Mouse (Mus musculus): ENCODE measurements around the gene Zfp146.
"Not testable (repeated sequence)": the region's sequence is repeated elsewhere in the genome, so short reads cannot be mapped to it uniquely, and the experiment has no call there.

Zfp146 gene

DNA sequence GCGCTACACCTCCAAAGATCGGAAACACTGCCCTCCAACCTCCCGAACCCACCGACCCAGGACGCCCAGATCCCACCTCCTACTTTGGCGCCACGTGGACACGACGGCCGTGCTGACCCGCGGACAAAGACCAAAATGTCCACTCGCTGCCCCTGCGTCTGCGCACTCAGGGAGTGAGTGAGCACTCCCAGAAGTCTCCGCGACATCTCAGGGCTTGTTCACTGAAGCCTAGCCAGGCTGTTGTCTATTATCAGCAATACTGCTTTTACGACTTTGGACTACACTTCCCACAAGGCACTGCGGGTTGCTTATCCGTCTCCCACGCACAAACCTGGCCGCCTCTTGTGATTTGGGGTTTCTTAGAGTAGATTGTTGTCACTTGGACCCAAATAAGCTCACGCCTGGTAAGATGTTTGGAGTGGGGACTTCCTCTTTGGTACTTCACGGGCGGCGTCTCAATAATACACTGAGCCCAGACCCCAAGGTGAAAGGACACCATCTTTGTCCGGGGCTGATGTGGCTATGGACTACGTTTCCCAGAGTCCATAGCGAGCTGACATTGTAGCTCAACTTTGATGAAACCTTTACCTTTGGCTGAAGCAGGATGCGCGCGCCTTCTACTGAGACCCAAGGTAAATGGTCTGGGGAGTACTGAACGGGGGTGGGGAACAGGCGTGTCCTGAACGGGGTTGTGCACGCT lies at the start of gene Zfp146:
Gene Zfp146 (minus strand): TSS at position 168 of the 700 bp plus-strand sequence.
- peak; percentile 85 to 88 for DNase-seq (ENCODE audit: low spot score in 2 of 2)

GRCm38 (mm10) chr7:30217277-30217676 lies 47.7 kb upstream of the Zfp146 start:
- DNase-seq (ENCODE audit: low spot score in 2 of 2) = no peak

DNA sequence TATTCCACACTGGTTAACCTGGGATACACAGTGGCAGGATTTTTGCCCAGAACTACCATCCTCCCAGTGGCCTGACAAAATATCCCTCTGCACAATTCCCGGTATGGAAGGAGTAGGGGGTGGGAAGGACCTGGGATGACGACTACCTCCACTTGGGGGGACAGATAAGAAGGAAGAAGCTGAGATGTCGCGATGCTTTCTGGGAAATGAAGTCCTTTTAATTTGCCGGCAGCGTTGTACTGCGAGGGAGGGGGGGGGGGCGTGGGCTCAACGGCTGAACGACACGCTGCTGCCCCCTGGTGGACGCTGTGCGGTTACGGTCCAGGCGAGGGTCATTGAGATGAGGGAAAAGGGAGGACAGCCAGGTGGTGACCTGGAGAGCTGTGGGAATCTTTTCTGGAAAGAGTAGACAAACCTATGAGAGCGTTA lies 47.2 kb upstream of the Zfp146 start:
- DNase-seq (ENCODE audit: low spot score in 2 of 2) = no peak

DNA sequence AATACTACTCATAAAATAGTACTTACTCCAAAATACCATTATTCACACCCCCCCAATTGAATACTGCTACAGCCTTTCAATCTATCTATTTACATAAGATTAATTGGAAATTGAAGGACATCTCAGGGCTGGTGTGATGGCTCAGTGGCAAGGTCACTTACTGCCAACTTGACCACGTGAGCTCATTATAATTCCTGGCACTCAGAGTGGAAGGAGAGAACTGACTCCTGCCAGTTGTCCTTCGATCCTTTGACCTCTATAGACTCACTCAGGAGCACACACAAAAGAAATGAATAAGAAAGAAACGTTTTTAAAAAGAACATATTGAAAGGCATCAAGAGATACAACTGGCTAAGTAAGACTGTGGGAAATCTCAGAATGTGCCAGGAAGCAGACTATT lies 46.3 kb upstream of the Zfp146 start:
- no peak for DNase-seq (ENCODE audit: low spot score in 2 of 2)

DNA sequence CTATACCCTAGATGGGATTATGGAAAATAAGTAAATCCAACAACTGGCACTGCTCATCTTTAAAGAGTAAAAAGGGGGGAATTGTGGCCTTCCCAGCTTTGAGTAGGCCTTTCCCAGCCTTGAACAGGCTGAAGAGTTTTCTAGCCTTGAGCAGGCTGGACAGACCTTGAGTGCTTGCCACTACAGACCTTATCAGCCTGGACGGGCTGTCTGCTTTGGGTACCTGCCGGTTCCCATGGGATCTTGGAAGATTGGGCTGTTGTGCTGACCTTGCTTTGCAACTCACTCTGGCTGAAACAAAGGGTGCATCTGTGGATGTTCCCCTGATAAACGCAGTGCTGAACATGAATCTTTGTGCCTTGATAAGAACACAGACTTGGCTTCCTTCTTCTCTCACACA lies 44.3 kb upstream of the Zfp146 start:
- DNase-seq (ENCODE audit: low spot score in 2 of 2) = no peak

DNA sequence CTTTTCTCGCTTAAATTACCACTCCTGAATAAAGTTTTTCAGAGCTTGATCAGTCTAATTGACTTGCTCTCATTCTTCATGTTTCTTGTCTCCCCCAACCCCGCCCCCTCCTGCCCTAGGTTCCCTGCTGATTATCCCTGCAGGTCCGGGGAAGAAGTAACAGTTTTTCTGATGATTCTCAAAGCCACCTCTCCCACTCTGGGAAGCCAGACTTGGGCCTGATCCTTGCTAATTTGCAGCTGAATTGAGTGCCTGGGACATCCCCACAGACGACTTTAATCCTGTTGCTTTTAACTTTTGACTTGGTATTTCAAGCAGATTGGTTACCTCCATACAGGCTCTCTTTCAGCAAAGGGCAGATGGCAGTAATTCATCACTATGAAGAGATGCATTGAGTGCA lies 41.5 kb upstream of the Zfp146 start:
- DNase-seq (ENCODE audit: low spot score in 2 of 2) = no peak

- not testable (repeated sequence) for DNase-seq (ENCODE audit: low spot score in 2 of 2)
Measured at GRCm38 (mm10) chr7:30206364-30206763, 36.8 kb upstream of the Zfp146 start.

DNA sequence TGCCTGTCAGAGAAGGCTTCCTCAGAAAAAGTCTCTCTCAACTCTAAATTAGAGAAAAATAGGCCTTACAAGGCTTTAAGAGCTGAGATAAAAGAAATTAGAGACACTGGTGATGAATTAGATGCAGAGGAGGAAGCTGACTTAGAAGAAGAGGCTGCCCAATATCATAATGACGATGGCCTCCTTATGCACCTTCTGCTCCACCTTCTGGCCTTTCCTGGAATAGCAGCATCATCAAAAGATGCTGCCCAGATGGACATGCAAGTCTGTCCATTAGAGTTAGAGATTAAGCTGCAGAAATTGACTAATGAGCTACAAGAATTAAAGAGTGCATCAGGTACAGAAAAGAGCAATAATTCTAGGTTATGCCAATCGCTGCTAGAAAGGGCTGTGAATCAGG lies 35.8 kb upstream of the Zfp146 start:
- no peak for DNase-seq (ENCODE audit: low spot score in 2 of 2)

DNA sequence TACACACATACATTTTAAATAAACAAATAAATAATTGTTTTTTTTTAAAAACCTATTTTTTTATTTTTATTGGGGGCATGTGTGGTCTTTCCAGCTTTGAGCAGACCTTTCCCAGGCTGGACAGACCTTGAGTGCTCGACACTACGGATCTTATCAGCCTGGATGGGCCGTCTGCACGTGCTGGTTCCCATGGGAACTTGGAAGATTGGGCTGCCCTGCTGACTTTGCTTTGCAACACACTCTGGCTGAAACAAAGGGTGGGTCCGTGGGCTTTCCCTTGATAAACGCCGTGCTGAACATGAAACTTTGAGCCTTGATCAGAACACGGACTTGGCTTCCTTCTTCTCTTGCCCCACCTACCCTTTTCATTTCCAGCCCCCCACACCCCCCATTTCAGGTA lies 34.8 kb upstream of the Zfp146 start:
- DNase-seq (ENCODE audit: low spot score in 2 of 2) = no peak

GRCm38 (mm10) chr7:30202895-30203690 lies 33.5 kb upstream of the Zfp146 start:
- no peak for DNase-seq (ENCODE audit: low spot score in 2 of 2)

- DNase-seq (ENCODE audit: low spot score in 2 of 2) = not testable (repeated sequence)
Measured at GRCm38 (mm10) chr7:30200661-30201060, 31.1 kb upstream of the Zfp146 start.

- DNase-seq (ENCODE audit: low spot score in 2 of 2) = no peak
Measured at GRCm38 (mm10) chr7:30200200-30200599, 30.6 kb upstream of the Zfp146 start.

- no peak for DNase-seq (ENCODE audit: low spot score in 2 of 2)
Measured at GRCm38 (mm10) chr7:30199498-30200139, 30.1 kb upstream of the Zfp146 start.

DNA sequence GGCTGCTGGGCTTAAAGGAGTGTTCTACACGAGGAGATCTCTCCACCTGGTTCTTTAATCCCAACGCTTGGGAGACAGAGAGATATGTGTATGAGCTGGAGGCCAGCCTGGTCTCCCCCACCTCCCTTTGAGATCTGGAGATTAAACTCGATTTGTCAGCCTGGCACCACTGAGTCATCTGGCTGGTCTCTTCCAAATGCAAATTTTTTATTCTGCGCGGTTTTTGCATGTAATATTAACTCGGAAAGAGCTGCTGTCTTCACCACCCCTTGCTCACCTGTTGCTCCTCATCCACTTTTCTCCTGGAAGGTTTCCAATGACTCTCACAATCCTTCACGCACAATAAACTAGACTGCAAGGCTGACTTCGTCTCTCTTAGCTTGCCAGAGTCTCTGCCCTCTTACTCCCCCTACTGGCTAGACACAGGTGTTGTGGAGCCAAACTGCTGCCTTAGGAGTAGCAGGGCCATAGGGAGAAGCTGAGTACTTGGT lies 29.0 kb upstream of the Zfp146 start, which contains the start of gene Capns1:
Gene Capns1 (minus strand): TSS at position 331 of the 491 bp plus-strand sequence.
- no peak for DNase-seq (ENCODE audit: low spot score in 2 of 2)

GRCm38 (mm10) chr7:30197592-30198129 lies 28.1 kb upstream of the Zfp146 start:
- no peak for DNase-seq (ENCODE audit: low spot score in 2 of 2)

DNA sequence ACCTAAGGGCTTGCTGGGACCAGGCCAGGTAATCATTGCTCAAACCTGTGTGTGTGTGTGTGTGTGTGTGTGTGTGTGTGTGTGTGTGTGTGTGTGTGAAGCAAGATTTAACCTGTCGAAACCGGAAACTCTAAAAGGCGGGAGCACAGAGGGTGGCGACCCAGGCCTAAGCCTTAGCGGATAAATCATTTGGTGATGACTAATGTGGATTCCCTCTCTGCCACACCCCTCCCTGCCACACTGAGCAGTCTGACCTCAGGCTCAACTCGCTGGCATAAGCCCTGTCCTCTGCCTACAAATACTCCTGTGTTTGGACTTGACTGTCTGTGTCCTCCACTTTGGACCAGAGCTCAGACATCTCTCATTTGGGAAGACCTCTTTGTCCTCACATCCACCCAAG lies 26.6 kb upstream of the Zfp146 start:
- DNase-seq (ENCODE audit: low spot score in 2 of 2) = no peak

DNA sequence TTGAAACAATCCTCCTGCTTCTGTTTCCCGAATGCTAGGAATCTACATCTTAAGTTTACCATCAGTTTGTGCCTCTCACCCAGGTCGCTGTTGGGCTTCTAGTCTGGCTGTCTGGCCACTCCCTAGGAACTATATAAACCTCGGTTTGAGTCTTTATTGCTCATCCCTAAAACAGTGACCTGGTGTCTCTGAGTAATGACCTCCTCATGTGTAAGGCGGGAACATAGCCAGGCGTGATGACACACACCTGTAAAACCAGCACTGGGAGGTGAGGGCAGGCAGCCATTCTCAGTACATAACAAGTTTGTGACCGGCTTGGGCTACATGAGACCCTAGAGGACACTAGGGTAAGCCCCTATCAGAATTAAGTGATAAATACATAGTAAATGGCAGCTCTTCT lies 25.9 kb upstream of the Zfp146 start:
- DNase-seq (ENCODE audit: low spot score in 2 of 2) = no peak

DNA sequence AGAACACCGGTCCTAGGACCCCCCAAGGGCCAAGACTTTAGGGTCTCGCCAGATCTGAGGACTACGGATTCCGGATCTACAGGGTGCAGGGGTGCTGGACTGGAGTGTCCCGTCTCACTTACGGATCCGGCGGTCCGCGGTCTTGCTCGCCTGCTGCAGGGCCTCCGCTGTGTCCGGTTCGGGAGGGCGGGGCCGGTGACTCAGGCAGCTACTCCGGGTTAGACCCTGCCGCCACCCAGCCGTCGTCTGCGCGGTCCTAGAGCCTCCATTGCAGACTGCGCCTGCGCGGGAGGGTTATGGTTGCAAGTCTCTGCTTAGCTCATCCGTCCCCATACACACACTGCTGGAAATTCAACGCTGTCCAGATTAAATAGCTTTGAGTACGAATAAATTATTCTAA lies 25.3 kb upstream of the Zfp146 start:
- DNase-seq (ENCODE audit: low spot score in 2 of 2) = peak; percentile 81 to 84

DNA sequence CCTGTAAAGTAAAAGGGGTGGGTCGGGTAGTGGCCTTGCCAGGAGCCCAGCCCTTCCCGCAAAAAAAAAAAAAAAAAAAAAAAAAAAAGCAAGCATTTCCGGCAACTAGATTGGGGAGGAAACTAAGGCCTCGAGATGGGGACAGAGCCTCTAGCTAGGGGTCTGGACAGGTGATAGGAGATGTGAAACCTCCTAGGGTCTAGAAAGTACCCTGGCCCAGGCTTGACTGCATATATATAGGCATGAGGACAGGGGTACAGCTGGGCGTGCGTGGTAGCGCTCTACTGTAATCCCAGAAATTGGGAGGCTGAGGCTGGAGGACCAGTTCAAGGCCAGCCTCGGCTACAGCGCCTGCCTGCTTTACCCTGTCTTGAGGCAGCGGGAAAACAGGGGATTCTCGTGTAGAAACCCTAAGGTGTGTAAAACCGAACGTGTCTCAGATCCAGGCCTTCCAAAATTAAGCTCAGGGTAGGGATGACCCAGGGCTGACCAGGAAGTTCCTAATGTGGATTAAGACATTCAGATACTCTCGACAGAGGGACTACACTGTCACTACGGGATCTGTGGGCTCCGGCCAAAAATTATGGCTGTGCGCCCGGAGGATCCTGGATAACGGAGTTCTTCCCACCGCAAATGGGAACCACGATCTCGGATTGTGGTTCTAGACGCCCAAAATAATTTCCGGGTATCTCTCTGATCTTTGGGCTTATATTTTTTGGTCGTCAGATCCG lies 24.7 kb upstream of the Zfp146 start:
- no peak for DNase-seq (ENCODE audit: low spot score in 2 of 2)

GRCm38 (mm10) chr7:30193581-30194100 lies 24.1 kb upstream of the Zfp146 start:
- DNase-seq (ENCODE audit: low spot score in 2 of 2) = no peak

- no peak for DNase-seq (ENCODE audit: low spot score in 2 of 2)
Measured at GRCm38 (mm10) chr7:30193013-30193412, 23.5 kb upstream of the Zfp146 start.

Measured in frontal cortex, postnatal 14 days (tissue).